Comparison of ENCODE assay signal across 10 mouse cellular contexts in genomic region chr7:144935563-144935962, GRCm38 (mm10). TPM values are rescaled to one million over a fixed set of nuclear protein-coding genes. Genes with fewer than 3 reads are reported as not detected.
DNase-seq lines count a peak whose midpoint lies in the region; ATAC-seq lines count a peak whose summit lies in the region.
"Had no signal": no experiment of that assay in that cellular context is flagged by ENCODE, and none has a peak within 500 bp of the region (broad histone marks: within the 10 kb centered on the region; RNA-seq: fewer than 3 reads in every experiment).

No protein-coding gene starts in this region.

- 0 out of 2 replicates have a peak, but pooled peaks cover 3% of the 10 kb centered on the region for H3K27me3 ChIP-seq in heart, embryonic 11.5 days (ENCODE audit: control insufficient read depth, insufficient read depth, low read length)
- H3K27me3 ChIP-seq: Patski had no signal

- H3K36me3 ChIP-seq in heart, embryonic 11.5 days (ENCODE audit: control insufficient read depth, insufficient read depth, low read length) = peaks cover 28% of the 10 kb centered on the region

- DNase-seq in heart, adult 11 months = peak; percentile 93
- peak; percentile 54 for DNase-seq in right cerebral cortex, adult 18-20 months
- no peak for DNase-seq in right cerebral cortex, postnatal 36 days (ENCODE audit: low spot score in 2 of 2)
- DNase-seq in cerebellum, postnatal 25 days = peak; percentile 75 to 86
- DNase-seq in kidney, postnatal 25 days = peak; percentile 35 to 49
- DNase-seq in urinary bladder, postnatal 36 days (ENCODE audit: low spot score in 2 of 2) = no peak

- WGBS in heart, embryonic 11.5 days (ENCODE audit: insufficient replicate concordance) = 55% methylated on average over 5 of the region's 5 CpGs

- no peak overlapping the region for H3K4me2 ChIP-seq in heart, embryonic 11.5 days

- H3K27ac ChIP-seq in heart, embryonic 11.5 days (ENCODE audit: low read depth, low read length) = no peak overlapping the region

- no peak overlapping the region for H3K4me3 ChIP-seq in heart, embryonic 11.5 days (ENCODE audit: low read depth, low read length)
- H3K4me3 ChIP-seq: megakaryocyte, embryonic 14.5 days had no signal

- peaks cover 9% of the 10 kb centered on the region for H3K4me1 ChIP-seq in heart, embryonic 11.5 days (ENCODE audit: control insufficient read depth, insufficient read depth, low read length)

- no peak overlapping the region for H3K9ac ChIP-seq in heart, embryonic 11.5 days (ENCODE audit: low read depth, low read length)

- no peaks in the 10 kb centered on the region for H3K9me3 ChIP-seq in heart, embryonic 11.5 days (replicated peaks; ENCODE audit: control insufficient read depth, low read length)
- H3K9me3 ChIP-seq: megakaryocyte, embryonic 14.5 days had no signal

- no peak for ATAC-seq in heart, embryonic 11.5 days (replicated peaks; ENCODE audit: insufficient number of reproducible peaks, low FRiP score, low TSS enrichment)
- no peak for ATAC-seq in activated CD4-positive, CD25-positive, alpha-beta regulatory T cell, adult 4 months
- ATAC-seq: Patski had no signal

RNA-seq across cellular contexts. Expression of gene Ccnd1, which starts 4.2 kb away (rescaled TPM):
- polyA plus RNA-seq in heart, embryonic 11.5 days (2014; fragmentation: Nextera tagmentation; extraction: Ambion mirVana) = 71.3 and 100 TPM in 2 replicates
- 1 to 10 TPM; 1.1 to 1.2 TPM for polyA plus RNA-seq in activated CD4-positive, CD25-positive, alpha-beta regulatory T cell, adult 4 months (2017; shearing (Covaris generic))

RNA-seq across cellular contexts. Expression of gene LTO1, which starts 20.7 kb away (rescaled TPM):
- polyA plus RNA-seq in heart, embryonic 11.5 days (2014; fragmentation: Nextera tagmentation; extraction: Ambion mirVana) = 17.1 and 21.2 TPM in 2 replicates
- 10 to 100 TPM; 34.4 to 34.5 TPM for polyA plus RNA-seq in activated CD4-positive, CD25-positive, alpha-beta regulatory T cell, adult 4 months (2017; shearing (Covaris generic))

RNA-seq across cellular contexts. Expression of gene Fgf15, which starts 39.2 kb away (rescaled TPM):
- polyA plus RNA-seq in heart, embryonic 11.5 days (2014; fragmentation: Nextera tagmentation; extraction: Ambion mirVana) = 0.11 and 0.13 TPM in 2 replicates
- not detected for polyA plus RNA-seq in activated CD4-positive, CD25-positive, alpha-beta regulatory T cell, adult 4 months (2017; shearing (Covaris generic))

Comparison
In these comparisons a context has a peak if more than half of its experiments do, and no peak if none do; other contexts are left out.
1. DNase-seq: peak in heart, adult 11 months (single experiment), right cerebral cortex, adult 18-20 months (single experiment), cerebellum, postnatal 25 days (2 of 2) and kidney, postnatal 25 days (2 of 2); none in right cerebral cortex, postnatal 36 days (0 of 2) and urinary bladder, postnatal 36 days (0 of 2).
2. RNA of gene Ccnd1, which starts 4.2 kb away (polyA plus RNA-seq): 71.3 to 100 TPM in heart, embryonic 11.5 days; 1.1 to 1.2 TPM in activated CD4-positive, CD25-positive, alpha-beta regulatory T cell, adult 4 months; every median in the first group is over 10 times any median in the second.